Mouse (Mus musculus) testis, adult 2 months (tissue): ENCODE measurements around the gene Prkcb. TPM values are rescaled to one million over a fixed set of nuclear protein-coding genes. Genes with fewer than 3 reads are reported as not detected.

ENCODE experiments used
- H3K27ac ChIP-seq: fragments of 200-500 bp; 2 replicates; pipeline ENCODE4 v1.5.1; 2012; ENCODE audit warnings: low read depth, low read length; ENCODE audit not compliant: control insufficient read depth, insufficient read depth
- H3K27me3 ChIP-seq: fragments of 200-500 bp; 2 replicates; pipeline ENCODE4 v1.6.1; 2012; ENCODE audit warnings: mild to moderate bottlenecking, low read length, moderate library complexity; ENCODE audit not compliant: control insufficient read depth, insufficient read depth
- H3K36me3 ChIP-seq: fragments of 200-500 bp; 2 replicates; pipeline ENCODE4 v1.6.1; 2012; ENCODE audit warnings: mild to moderate bottlenecking, low read length; ENCODE audit not compliant: control insufficient read depth, insufficient read depth
- H3K4me1 ChIP-seq: fragments of 200-500 bp; 2 replicates; pipeline ENCODE4 v1.6.1; 2012; ENCODE audit warnings: low read length; ENCODE audit not compliant: control insufficient read depth, insufficient read depth
- H3K4me3 ChIP-seq: fragments of 200-500 bp; 2 replicates; pipeline ENCODE4 v1.5.1; 2012; ENCODE audit warnings: low read depth, mild to moderate bottlenecking, low read length, moderate library complexity, mixed read lengths; ENCODE audit not compliant: control insufficient read depth
- CTCF ChIP-seq: fragments of 200-500 bp; IDR thresholded peaks from 2 replicates; pipeline ENCODE4 v1.5.1; 2012; ENCODE audit warnings: low read depth, mild to moderate bottlenecking, inconsistent platforms, low read length, moderate library complexity; ENCODE audit not compliant: control insufficient read depth, insufficient read depth, insufficient replicate concordance
- POLR2A ChIP-seq: fragments of 200-500 bp; IDR thresholded peaks from 2 replicates; pipeline ENCODE4 v1.6.1; 2012; ENCODE audit warnings: low read depth, mild to moderate bottlenecking, inconsistent platforms, low read length, moderate library complexity; ENCODE audit not compliant: control insufficient read depth
- polyA plus RNA-seq: library from polyadenylated mRNA; depleted of rRNA; stranded (reverse); fragments of >200 nt; gene quantifications from 2 replicates; pipeline ENCODE4 v1.2.3, GENCODE M21; 2012

The Prkcb gene
- polyA plus RNA-seq, 1 experiment, result 3.4 TPM

- no peak for TF ChIP-seq CTCF
- no peak for TF ChIP-seq POLR2A
Measured at GRCm38 (mm10) chr7:122247254-122247864, 41.2 kb upstream of the Prkcb start.

GRCm38 (mm10) chr7:122249321-122249821, 39.2 kb upstream of the Prkcb start:
- H3K27me3 ChIP-seq, result no peaks in the 10 kb centered on the region
- H3K4me3 ChIP-seq, result no peak overlapping the region
- TF ChIP-seq CTCF, result no peak
- no peak for TF ChIP-seq POLR2A
- H3K36me3 ChIP-seq, result no peaks in the 10 kb centered on the region
- no peak overlapping the region for H3K27ac ChIP-seq
- peaks cover 9% of the 10 kb centered on the region for H3K4me1 ChIP-seq

More at GRCm38 (mm10) chr7:122247254-122247864, 41.2 kb upstream of the Prkcb start:
- Histone ChIP-seq H3K36me3 (no peaks in the 10 kb centered on the region), H3K4me1 (peaks cover 9% of the 10 kb centered on the region), H3K4me3 (no peak overlapping the region), H3K27me3 (no peaks in the 10 kb centered on the region), H3K27ac (no peak overlapping the region)

DNA sequence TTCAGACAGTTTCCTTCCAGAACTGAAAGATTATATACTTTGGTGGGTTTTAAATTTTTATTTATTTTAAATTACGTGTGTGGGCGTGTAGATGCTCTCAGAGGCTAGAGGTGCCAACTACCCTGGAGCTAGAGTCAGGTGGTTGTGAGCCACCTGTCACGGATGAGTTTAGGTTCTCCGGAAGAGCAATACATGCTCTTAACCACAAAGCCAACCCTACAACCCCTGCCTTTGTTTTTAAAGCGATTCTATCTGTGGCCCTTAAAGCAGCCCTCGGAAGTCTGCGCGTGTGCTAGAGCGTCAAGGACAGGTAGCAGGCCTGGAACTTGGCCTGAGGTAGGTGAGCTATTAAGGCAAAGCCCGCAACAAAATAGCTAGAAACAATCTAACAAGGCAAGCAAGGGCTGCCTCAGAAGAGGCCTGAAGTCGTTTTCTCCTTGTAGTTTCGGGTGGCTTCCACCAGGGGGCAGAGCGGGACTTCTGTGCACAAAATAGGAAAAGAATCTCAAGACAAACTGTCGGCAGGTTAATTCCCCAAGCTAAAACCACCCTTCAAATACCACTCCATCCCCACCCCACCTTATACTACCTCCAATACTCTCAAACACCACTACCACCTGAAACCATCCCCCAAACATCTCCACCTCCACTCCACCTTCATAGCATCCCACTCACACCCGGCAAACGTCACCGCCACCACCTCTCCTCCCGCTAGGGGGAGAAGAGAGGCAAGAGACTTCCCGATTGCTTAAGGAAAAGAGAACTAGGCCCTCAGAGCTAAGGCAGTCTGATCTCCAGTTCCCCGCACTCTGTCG, 37.1 kb upstream of the Prkcb start:
- Histone ChIP-seq H3K27me3 (no peaks in the 10 kb centered on the region), H3K4me3 (peak overlapping the region; percentile 56), H3K4me1 (peaks cover 9% of the 10 kb centered on the region), H3K36me3 (no peaks in the 10 kb centered on the region), H3K27ac (no peak overlapping the region)
- TF ChIP-seq POLR2A (no peak), CTCF (peak; percentile 64)

- Histone ChIP-seq H3K4me1 (peaks cover 4% of the 10 kb centered on the region), H3K4me3 (no peak overlapping the region), H3K36me3 (no peaks in the 10 kb centered on the region), H3K27ac (no peak overlapping the region), H3K27me3 (no peaks in the 10 kb centered on the region)
- no peak for TF ChIP-seq CTCF
- TF ChIP-seq POLR2A, result no peak
Measured at GRCm38 (mm10) chr7:122256722-122257121, 31.8 kb upstream of the Prkcb start.

- Histone ChIP-seq H3K36me3 (no peaks in the 10 kb centered on the region), H3K27ac (no peak overlapping the region), H3K4me3 (no peak overlapping the region), H3K4me1 (no peaks in the 10 kb centered on the region), H3K27me3 (no peaks in the 10 kb centered on the region)
- TF ChIP-seq POLR2A (no peak), CTCF (no peak)
Measured at GRCm38 (mm10) chr7:122258521-122258920, 30.0 kb upstream of the Prkcb start.

GRCm38 (mm10) chr7:122260055-122260602, 28.4 kb upstream of the Prkcb start:
- no peak overlapping the region for H3K4me3 ChIP-seq
- H3K27ac ChIP-seq, result no peak overlapping the region; the same call in 1 of the 2 replicates
- no peaks in the 10 kb centered on the region for H3K4me1 ChIP-seq
- TF ChIP-seq CTCF (no peak), POLR2A (no peak)
- H3K36me3 ChIP-seq, result no peaks in the 10 kb centered on the region
- no peaks in the 10 kb centered on the region for H3K27me3 ChIP-seq

- Histone ChIP-seq H3K4me1 (no peaks in the 10 kb centered on the region), H3K27ac (no peak overlapping the region), H3K27me3 (no peaks in the 10 kb centered on the region), H3K4me3 (no peak overlapping the region), H3K36me3 (no peaks in the 10 kb centered on the region)
- no peak for TF ChIP-seq CTCF
- no peak for TF ChIP-seq POLR2A
Measured at GRCm38 (mm10) chr7:122268983-122269486, 19.5 kb upstream of the Prkcb start.
